Mouse (Mus musculus) neural tube, embryonic 14.5 days (tissue): ENCODE data around the gene Gm29797. TPM values are rescaled to one million over a fixed set of nuclear protein-coding genes. Genes with fewer than 3 reads are reported as not detected.

Experiments used
- ATAC-seq: fragments of 200-750 bp; cut with Nextera tagmentation; 2 replicates; pipeline ENCODE4 v1.8.0; 2017; ENCODE audit warnings: low read depth, mild to moderate bottlenecking, moderate TSS enrichment, moderate library complexity
- H3K27ac ChIP-seq: fragments of 300-500 bp; sonication (generic); 2 replicates; pipeline ENCODE4 v1.5.1; 2014; ENCODE audit warnings: low read depth, mild to moderate bottlenecking, control low read depth, low read length, moderate library complexity, mixed read lengths
- H3K27me3 ChIP-seq: fragments of 300-500 bp; sonication (generic); 2 replicates; pipeline ENCODE4 v1.6.1; 2014; ENCODE audit warnings: low read length; ENCODE audit not compliant: control insufficient read depth, insufficient read depth
- H3K36me3 ChIP-seq: fragments of 300-500 bp; sonication (generic); 2 replicates; pipeline ENCODE4 v1.6.1; 2014; ENCODE audit warnings: low read length, mixed read lengths; ENCODE audit not compliant: control insufficient read depth, insufficient read depth
- H3K4me1 ChIP-seq: fragments of 300-500 bp; sonication (generic); 2 replicates; pipeline ENCODE4 v1.6.1; 2014; ENCODE audit warnings: low read length; ENCODE audit not compliant: control insufficient read depth, insufficient read depth
- H3K4me2 ChIP-seq: fragments of 300-500 bp; sonication (generic); 2 replicates; pipeline ENCODE4 v1.6.1; 2014; ENCODE audit warnings: mild to moderate bottlenecking, low read depth, low read length, control low read depth
- H3K4me3 ChIP-seq: fragments of 300-500 bp; sonication (generic); 2 replicates; pipeline ENCODE4 v1.5.1; 2014; ENCODE audit warnings: low read depth, low read length, control low read depth, mixed read lengths
- H3K9ac ChIP-seq: fragments of 300-500 bp; sonication (generic); replicated peaks from 2 replicates; pipeline ENCODE4 v1.6.1; 2014; ENCODE audit warnings: low read depth, mild to moderate bottlenecking, control low read depth, low read length, mixed read lengths
- H3K9me3 ChIP-seq: fragments of 300-500 bp; sonication (generic); 2 replicates; pipeline ENCODE4 v1.6.1; 2016; ENCODE audit warnings: low read length; ENCODE audit not compliant: control insufficient read depth
- WGBS: fragments of 180-500 bp; shearing (Covaris S2); extraction: QIAGEN DNeasy Blood & Tissue Kit; methylation state at CpG from one replicate; pipeline ENCODE4 v1.1.7; 2014; 5-methylcytosine and 5-hydroxymethylcytosine counted together
- polyA plus RNA-seq: library from polyadenylated mRNA; unstranded; fragments of >200 nt; fragmentation: Nextera tagmentation; extraction: Ambion mirVana; gene quantifications from 2 replicates; pipeline ENCODE4 v1.2.1, GENCODE M21; 2014

Gm29797 gene
- polyA plus RNA-seq, 1 experiment from 2014 or later: not detected

DNA sequence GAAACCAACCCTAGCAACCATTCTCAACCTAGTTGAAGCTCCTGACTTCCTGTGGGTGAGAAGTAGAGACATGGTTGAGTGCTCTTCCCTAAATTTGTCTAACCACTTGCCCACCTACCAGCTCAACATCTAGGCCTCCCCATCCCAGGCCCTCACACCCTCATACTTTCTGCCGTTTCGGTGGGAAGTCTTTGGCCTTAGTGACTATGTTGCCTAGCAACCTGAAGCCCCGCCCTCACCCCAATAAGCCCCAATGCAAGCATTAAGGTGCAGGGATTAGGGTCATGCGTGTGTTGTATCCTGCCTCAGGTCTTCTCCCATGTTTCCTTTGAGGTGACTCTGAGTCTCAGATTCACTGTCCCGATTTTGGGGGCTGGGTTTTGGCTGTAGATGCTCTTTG, 41.4 kb downstream of the Gm29797 start, which contains the start of gene Lkaaear1:
Lkaaear1 (minus strand) TSS at position 202 of the 400 bp plus-strand sequence.
- no peak within 1 kb of the TSS for H3K27ac ChIP-seq
- peaks cover under 1% of the 10 kb centered on the region; the same call in 1 of the 2 replicates for H3K4me1 ChIP-seq
- no peak within 1 kb of the TSS for H3K4me3 ChIP-seq
- H3K9me3 ChIP-seq: no peaks in the 10 kb centered on the region
- H3K9ac ChIP-seq: no peak within 1 kb of the TSS
- H3K36me3 ChIP-seq: no peaks in the 10 kb centered on the region
- H3K27me3 ChIP-seq: no peaks in the 10 kb centered on the region
- ATAC-seq: no peak
- WGBS: 56% methylated on average over 5 of the region's 5 CpGs
- no peak within 1 kb of the TSS for H3K4me2 ChIP-seq

DNA sequence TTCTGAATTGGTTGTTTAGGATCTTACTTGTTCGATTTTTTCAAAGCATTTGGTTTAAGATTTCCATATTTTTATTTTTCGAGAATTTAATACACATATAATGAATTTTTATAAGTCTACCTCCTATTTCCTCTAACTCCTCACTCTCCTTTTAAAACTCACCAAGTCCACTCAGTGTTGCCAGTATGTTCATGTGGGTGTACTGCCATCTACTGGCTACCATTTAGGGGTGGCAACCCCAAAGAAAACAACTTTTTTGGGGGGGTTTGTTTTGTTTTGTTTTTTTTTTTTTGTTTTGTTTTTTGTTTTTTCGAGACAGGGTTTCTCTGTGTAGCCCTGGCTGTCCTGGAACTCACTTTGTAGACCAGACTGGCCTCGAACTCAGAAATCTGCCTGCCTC, 49.8 kb downstream of the Gm29797 start:
- Histone ChIP-seq H3K4me2 (no peak overlapping the region), H3K4me3 (no peak overlapping the region), H3K9me3 (no peaks in the 10 kb centered on the region), H3K27me3 (no peaks in the 10 kb centered on the region), H3K4me1 (no peaks in the 10 kb centered on the region), H3K9ac (no peak overlapping the region), H3K36me3 (no peaks in the 10 kb centered on the region), H3K27ac (no peak overlapping the region)
- WGBS: 40% methylated on average over 4 of the region's 4 CpGs
- ATAC-seq: no peak

Other genes starting within 250 kb of the Gm29797 start
- gene Zbtb46, start 197.6 kb upstream of the Gm29797 start, polyA plus RNA-seq: 18.2 and 22.8 TPM in 2 replicates
- not detected in 2 replicates for gene Abhd16b, start 163.8 kb upstream of the Gm29797 start, polyA plus RNA-seq
- gene Tpd52l2, start 159.9 kb upstream of the Gm29797 start, polyA plus RNA-seq: 116 and 120 TPM in 2 replicates
- gene Dnajc5, start 136.5 kb upstream of the Gm29797 start, polyA plus RNA-seq: 245 and 250 TPM in 2 replicates
- gene Uckl1, start 72.1 kb upstream of the Gm29797 start, polyA plus RNA-seq: 61.3 and 66.6 TPM in 2 replicates
- gene Prpf6, start 65.2 kb upstream of the Gm29797 start, polyA plus RNA-seq: 50.3 and 65.6 TPM in 2 replicates
- 85.1 and 87.5 TPM in 2 replicates for gene Zfp512b, start 64.2 kb upstream of the Gm29797 start, polyA plus RNA-seq
- gene Samd10, start 57.8 kb upstream of the Gm29797 start, polyA plus RNA-seq: 189 and 220 TPM in 2 replicates
- 12.7 and 17.0 TPM in 2 replicates for gene Sox18, start 14.6 kb downstream of the Gm29797 start, polyA plus RNA-seq
- gene Tcea2, start 23.3 kb downstream of the Gm29797 start, polyA plus RNA-seq: 49.6 and 54.8 TPM in 2 replicates
- gene Rgs19, start 36.9 kb downstream of the Gm29797 start, polyA plus RNA-seq: 53.6 and 66.3 TPM in 2 replicates
- gene Lkaaear1, start 41.4 kb downstream of the Gm29797 start, polyA plus RNA-seq: not detected in 2 replicates
- 98.4 and 105 TPM in 2 replicates for gene Oprl1, start 58.0 kb downstream of the Gm29797 start, polyA plus RNA-seq
- 26.9 and 28.7 TPM in 2 replicates for gene Myt1, start 106.3 kb downstream of the Gm29797 start, polyA plus RNA-seq
- gene Pcmtd2, start 180.8 kb downstream of the Gm29797 start, polyA plus RNA-seq: 30.6 and 38.7 TPM in 2 replicates
- gene Polr3k, start 207.3 kb downstream of the Gm29797 start, polyA plus RNA-seq: 80.2 and 86.0 TPM in 2 replicates